Mouse (Mus musculus): ENCODE measurements around the gene Vmn1r89.

Gene Vmn1r89

DNA sequence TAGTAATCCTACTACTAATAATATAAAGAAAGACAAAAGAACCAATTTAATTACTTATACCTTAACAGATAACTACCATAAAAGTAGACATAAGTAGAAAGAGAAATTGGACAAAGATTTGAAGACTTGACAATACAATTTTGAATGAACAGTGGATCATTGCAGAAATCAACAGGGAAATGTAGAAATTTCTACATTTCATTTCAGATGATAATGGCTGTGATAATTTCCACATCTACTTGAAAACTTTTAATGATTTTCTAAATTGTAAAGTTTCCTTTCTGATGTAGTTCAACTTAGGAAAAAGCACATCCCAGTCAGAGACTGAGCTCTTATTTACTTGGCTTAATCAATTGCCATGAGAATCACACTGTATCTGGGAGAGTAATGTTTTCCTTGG lies at the start of gene Vmn1r89:
TSS of gene Vmn1r89 (plus strand) at position 301 of the 400 bp plus-strand sequence.
- no peak for DNase-seq (ENCODE audit: low read depth)

DNA sequence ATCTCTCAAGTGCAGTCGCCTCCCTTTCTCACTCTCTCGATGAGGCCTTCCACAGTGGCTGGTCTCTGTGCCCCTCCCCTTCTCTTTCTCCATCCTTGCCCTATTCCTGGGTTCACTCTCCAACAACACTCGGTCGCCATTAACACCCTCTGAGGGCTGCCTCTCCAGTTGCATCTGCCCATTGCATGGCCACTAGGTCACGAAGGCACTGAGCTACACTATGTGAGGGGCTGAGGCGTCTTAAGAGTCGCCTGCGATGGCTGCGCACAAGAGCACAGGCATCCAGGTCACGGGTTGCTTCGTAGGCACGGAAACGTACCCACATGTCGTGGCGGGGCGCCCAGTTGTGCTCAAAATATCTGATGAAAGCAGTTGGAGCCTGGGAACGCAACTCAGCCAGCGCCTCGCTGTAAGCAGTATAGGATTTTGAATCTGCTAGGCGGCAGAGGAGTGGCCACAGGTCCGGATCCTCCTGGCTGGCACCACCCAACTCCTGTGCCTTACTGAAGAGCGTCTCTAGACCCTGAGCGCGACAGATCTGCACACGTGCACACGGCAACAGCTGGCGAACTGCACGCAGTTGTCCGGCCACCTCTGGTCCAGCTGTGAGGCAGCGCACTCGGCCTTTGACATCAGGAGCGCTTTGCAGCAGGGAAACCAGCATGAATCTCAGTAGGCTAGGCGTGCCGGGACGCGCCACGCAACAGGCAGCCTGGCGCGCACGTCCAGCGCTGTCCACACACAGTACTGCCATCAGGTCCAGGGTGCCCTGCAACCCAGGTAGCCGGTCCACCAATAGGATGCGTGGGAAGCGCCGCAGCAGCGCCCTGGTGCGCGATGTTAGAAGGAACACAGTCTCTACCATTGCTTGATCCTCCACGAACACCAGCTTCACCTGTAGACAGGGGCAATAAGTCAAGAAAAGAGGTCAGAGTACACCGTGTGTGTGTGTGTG lies 48.2 kb downstream of the Vmn1r89 start:
- DNase-seq (ENCODE audit: low read depth), result no peak

DNA sequence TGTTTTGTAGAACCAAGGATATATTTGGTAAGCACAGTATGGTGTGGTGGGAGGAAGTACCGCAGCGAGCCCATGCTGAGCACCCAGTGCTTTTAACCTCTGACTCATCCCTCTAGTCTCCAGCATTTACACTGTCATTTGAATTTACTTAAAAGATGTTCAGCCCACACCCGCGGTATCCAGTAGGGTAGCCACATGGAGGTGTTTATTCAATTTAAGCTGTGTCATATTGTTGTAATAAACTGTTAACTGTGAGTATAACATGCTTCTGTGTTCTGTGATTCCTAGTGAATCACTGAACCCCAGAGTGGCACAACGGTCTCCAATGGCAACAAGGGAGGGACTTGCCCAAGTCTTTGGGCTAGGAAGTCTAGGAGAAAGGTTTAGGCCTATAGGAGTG lies 51.0 kb downstream of the Vmn1r89 start:
- peak; percentile 6 for DNase-seq (ENCODE audit: low read depth)

DNA sequence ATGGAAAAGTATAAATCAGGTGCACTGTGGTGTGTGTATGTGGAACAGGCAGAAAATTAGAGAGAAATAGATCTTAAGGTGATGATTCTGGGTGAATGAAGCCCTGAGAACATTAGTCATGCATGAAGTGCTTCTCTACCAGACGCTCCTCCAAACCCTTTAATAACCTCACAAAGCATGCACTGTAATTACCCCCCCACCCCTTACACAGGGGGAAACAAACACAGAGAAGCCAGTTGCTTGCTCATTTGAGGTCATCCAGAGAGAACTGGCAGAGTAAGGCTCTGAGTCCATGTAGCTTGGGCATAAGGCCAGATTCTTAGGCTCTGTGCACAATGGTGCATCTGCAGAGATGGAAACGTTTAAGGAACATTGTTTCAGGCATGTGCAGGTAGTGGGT lies 51.6 kb downstream of the Vmn1r89 start:
- no peak for DNase-seq (ENCODE audit: low read depth)

DNA sequence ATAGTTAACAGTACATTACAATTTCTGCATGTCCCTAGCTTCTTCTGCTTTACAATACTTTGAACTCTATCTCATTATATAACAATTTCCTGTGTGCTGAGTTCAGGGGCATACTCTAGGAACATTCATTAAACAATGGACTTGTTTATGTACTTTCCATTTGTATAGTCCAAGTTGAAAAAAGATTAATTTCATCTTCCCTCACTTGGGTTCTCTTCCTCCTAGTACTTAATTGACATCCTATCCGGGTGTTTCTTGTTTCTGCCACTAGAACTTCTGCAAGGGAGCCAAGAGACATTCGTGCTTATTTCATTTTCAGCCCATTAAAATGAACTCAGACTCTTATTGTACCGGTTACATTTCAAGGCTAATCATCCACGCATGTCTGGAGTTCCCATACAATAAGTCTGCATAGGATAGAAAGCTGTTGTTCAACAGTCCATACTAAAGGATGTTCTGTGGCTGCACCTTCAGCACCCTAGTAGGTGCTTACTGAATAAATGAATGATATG lies 56.0 kb downstream of the Vmn1r89 start:
- no peak for DNase-seq (ENCODE audit: low read depth)

DNA sequence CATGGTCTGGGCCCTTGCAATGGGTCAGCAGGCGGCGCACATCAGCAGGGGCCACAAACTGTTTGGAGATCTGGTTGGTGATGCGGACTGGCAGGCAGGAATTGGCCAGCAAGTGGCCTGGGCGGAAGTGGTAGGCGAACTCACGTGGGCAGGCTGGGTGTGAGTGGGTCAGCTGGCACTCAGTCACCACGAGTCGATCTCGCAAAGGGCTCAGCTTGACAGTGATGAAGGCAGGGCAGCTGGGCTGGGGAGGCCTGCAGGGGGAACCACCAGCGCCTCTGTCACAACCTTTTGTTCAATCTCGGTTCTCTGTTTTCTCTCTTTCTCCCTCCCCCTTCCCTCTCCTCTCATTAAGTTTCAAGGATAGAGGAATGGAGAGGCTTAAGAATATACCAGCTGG lies 56.6 kb downstream of the Vmn1r89 start:
- no peak for DNase-seq (ENCODE audit: low read depth)

Measured in 416B (cell line).